Mouse (Mus musculus): ENCODE data around the gene Cmas. TPM values are rescaled to one million over a fixed set of nuclear protein-coding genes. Genes with fewer than 3 reads are reported as not detected.

Cmas gene
- total RNA-seq, 2 experiments from 2014 or later: 38.6 to 39.4 TPM

DNA sequence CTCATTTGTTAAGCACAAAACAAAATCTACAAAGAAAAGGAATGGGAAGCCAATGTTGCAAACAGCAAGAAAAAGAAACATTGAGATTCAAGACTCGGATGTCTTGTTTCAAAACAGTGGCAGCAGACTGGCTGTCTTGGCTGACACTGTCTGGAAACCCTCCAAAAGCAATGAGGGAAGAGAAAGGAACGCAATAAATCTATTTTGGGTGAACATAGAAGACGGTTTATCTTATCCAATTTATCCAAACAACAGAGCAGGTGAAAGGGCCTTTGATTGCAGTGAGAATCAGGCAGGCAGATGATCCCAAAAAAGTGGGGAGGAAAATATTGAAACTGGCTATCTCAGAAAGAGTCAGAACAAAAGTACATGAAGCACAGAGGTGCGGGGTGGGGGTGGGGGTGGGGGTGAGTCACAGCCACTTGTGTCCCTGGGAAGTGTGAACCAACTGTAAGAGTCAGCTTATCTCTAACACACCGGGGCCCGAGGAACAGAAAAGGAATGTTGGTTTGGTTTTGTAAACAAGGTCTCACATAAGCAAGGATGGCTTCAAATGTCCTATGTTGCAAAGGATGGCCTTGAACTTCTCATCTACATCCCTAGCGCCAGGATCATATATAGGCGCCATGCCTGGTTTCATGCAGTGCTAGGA is 8.3 kb upstream of the Cmas start:
- peak in 1 of 2 experiments; percentile 48 for DNase-seq
- intact Hi-C loops (cut with DNase I): no loop called here

DNA sequence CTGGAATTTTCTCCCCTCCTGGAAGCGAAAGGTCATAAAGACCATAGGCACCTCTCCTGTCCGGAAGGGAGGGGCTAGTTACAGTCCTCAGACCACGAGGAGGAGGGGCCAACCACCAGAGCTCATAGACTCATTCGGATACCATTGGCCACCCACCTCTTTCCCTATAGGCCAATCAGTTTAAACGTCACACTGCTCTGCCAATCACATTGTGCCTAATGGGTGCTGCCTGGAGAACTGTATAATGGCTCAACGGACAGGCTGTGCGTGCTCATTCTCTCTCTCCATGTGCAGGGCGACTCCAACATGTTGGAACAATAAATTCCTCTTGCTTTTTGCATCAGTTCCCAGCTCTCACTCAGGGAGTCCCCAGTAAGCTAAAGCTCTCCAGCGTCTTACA is 5.1 kb upstream of the Cmas start:
- intact Hi-C loops (cut with DNase I): no loop called here
- DNase-seq: no peak

DNA sequence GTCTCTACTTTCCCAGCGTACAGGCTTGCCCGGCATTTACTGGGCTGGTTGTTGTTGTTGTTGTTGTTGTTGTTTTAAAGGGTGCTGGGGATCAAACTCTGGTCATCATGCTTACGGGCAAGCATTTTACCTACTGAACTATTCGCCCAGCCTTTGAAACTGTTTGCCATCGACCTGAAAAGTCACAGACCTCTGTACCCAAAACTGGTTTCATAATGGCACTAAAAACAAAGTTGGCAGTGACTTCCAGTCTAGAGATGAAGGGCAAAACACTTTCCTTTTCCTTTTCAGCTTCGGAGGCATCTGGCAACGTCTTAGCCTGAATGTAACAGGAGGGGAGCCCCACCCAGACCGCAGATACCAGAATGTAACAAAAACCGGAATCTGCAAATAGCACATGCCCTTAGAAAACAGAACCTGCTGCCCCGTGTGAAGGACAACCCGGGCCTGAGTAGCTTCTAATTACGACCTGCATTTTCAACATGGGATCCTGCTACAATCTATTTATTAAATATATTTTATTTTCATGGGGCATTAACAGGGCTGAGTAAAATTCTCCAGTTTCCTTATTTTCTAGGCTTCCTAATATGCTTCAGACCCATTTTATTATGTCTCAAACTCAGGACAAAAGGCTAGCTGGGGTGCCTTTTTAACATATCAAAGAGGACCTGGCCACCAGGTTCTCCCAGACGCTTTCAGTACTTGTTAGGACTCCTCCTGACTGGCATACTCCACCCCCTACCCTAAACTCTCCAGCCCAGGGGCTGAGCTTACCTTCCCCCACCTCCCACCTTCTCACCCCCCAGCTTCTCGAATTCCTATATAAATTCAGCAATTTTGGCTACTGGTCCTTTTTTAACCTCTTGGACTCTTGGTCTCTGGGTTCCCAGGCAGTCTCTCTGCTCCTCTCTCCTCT is 3.9 kb upstream of the Cmas start:
- intact Hi-C loops (cut with DNase I): no loop called here
- no peak for DNase-seq

DNA sequence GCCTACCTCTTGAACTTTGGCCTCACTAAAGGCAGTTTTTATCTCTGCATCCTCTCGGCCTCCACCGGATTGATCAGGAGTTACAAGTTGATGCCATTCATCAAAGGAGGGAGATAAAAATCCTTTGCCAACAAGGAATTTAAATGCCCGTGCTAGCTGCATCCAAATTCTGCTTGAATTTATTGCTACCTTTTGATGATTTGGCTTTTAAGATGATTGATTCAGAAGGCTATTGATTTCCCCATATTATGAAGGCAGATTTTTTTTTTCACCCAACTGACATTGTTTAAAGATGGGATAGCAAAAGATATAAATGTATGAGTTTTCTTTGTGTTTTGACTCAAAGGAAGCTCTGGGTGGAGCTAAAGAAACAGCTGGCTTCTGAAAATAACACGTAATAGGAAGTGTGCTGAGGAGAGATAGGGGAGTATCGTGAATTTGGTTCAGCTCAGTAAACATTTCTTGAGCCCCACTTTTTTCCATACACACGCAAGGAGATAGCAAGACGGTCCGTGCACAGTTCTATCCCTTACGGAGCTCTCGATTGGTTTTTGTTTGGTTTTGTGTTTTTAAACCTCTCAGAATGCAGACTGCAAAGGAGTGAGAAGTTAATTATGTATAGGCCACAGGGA is 964 bp downstream of the Cmas start:
- intact Hi-C loops (cut with DNase I): loop anchor here (5.0 kb wide), 1 partner anchor 370 kb away; the partner anchor contains the start of genes Golt1b and Recql
- DNase-seq: no peak

DNA sequence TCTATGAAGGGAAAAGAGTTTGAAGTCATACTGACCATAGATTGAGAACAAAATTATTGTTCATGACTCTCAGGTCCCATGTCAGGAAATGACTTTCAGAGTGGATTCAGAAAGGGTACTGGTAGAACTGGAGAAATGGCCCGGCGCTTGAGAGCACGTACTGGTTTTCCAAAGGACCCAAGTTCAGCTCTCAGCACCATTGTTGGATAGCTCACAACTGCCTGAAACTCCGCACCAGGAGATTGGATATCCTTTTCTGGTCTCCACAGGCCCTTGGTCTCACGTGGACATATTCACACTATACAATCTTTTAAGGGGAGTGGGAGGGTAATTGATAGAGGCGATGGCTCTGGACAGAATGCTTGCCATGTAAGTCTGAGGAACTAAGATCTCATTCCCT is 1.5 kb downstream of the Cmas start:
- no peak for DNase-seq
- intact Hi-C loops (cut with DNase I): loop anchor here (5.0 kb wide), 1 partner anchor 371 kb away; the partner anchor contains the start of genes Golt1b and Recql

DNA sequence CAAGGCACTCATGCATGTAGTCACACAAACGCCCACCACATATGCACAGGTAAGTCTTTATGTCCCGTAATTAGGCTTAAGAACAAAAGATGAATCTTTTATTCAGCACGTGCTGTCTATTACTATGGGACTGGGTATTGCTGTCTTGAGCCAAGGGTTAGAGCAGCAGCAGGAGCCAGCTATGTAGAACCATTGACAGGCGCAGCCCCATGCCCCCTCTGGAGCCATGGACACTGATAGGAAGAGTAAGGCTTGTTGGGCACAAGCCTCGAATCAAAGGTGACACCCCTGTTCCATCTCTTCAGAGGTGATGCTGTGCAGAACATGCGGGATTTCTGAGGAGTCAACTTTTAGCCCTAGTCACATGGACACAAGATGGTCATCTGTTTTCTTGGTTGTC is 2.1 kb downstream of the Cmas start:
- intact Hi-C loops (cut with DNase I): loop anchor here (5.0 kb wide), 1 partner anchor 371 kb away; the partner anchor contains the start of genes Golt1b and Recql
- DNase-seq: no peak

DNA sequence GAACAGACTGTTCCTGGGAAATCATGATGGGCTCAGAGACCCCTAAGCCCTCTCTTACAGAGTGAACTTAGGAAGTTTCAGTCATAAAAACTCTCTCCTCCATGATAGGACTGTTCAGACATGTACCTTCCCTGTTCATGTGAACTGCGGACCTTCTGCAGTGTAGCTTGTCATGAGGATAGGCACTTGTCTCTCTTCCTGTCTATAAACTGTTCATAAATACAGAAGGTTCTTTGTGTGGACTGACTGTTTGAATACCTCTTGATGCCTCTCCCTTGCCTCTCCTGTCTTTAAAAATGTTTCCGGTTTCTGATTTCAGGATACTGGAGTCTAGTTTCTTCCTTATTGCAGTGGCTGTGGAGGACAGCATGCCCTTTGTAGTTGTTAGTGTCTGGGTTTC is 3.1 kb downstream of the Cmas start:
- DNase-seq: no peak
- intact Hi-C loops (cut with DNase I): loop anchor here (5.0 kb wide), 1 partner anchor 372 kb away; the partner anchor contains the start of genes Golt1b and Recql

DNA sequence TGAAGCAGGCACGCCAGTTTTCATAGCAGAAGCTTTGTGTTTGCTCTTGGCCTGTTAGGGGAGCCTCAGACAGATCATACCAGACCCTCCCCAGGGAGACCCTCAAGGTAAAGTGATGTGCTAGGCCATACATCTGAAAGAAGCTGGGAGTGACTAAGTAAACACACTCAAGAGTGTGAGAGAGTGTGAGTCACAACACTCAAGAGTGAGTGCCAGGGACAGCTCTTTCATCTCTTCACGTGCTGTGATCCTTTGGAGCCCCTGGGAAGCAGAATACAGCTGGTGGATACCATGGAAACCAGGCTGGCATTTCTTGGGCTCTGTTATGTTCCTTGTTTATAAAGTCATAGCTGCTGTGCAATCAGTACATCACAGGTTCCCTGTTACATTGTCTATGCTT is 8.4 kb downstream of the Cmas start:
- intact Hi-C loops (cut with DNase I): no loop called here

DNA sequence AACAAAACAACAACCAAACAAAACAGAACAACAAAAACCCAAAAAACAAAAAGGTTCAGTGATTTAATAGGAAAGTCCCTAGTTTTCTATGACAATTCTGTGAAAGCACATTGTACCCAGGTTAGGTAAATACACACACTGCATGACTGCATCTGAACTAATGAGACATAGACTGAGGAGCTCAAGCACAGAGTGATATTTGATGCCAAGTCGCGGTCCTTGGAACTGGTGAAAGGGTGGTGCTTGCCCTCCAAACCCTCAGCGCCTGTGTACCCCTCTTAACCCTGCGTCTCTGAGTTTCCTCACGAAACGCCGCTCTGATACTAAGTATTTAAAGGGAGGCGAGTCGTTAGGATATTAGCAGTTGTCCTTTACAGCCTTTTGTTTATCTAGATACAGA is 10.8 kb downstream of the Cmas start:
- DNase-seq: no peak
- intact Hi-C loops (cut with DNase I): no loop called here

More for the DNA sequence above, 8.4 kb downstream of the Cmas start:
- no peak for DNase-seq

DNA sequence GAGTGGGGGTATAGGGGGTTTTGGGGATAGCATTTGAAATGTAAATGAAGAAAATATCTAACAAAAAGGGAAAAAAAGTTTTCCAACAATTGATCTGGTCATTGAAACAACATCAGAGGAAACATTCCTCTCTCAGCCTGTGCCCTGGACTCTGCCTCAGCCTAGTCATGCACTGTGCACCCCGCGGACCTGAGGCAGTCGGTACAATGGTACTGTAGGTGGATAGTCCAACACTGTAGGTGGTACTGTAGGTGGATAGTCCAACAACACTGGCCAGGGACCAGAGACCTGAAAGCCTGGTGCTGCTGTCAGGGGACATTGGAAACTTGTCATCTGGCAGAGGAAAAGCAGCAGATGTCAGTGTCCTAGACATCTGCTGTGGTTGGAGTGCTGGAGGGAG is 13.4 kb downstream of the Cmas start:
- DNase-seq: no peak
- intact Hi-C loops (cut with DNase I): loop anchor here (10.0 kb wide), 1 partner anchor 405 kb away; no protein-coding TSS in a partner anchor

DNA sequence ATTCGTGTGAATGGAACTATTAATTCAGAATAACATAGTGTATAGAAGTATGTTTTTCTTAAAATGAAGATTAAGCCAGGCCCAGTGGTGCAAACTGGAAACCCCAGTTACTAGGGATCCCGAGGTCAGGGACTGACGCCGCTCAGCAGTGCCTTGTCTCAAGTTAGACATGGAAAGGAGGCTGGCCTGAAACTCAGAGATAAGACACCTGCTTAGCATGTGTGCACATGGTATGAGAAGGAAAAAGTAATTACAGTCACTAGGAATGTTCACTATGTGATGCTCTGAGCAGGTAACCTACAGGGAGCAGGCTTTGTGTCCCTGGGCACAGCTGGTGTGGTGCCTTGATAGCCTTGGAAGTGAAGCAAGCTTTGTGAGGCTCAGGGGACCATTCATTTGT is 15.2 kb downstream of the Cmas start:
- intact Hi-C loops (cut with DNase I): loop anchor here (10.0 kb wide), 1 partner anchor 403 kb away; no protein-coding TSS in a partner anchor
- DNase-seq: no peak

DNA sequence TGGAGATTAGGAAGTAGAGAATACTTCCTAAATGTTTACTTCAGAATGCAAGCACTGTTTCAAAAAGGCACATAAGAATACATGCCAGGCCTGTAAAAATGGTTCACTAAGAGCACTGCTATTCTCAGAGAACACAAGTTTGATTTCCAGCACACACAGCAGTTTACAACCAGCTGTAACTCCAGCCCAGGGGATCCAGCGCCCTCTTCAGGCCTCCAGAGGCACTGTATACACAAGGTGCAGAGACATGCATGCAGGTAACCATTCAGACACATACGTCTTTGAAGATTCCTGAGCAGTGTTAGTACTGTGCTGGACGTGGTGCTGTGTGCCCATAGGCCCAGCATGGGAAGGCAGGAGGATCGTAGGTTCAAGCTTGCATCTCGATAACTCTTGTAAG is 17.1 kb downstream of the Cmas start:
- DNase-seq: no peak
- intact Hi-C loops (cut with DNase I): loop anchor here (10.0 kb wide), 1 partner anchor 401 kb away; no protein-coding TSS in a partner anchor

DNA sequence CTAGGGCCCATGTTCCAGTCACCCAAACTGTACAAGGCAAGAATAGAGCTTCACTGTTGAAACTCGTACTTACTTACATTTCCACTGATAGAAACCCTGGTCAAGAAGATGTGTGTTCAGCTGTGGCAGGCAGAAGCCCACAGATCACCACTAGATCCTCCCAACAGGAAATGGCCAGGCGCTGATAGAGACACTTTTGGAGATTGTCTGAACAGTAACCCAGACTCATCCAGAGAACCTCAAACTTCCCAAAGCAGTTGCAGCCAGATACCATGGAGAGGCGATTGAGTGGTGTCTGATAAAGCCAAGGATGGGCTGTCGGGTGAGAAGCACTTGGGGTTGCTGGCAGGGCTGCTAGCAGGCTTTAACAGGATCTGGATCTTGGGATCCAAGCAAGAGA is 20.4 kb downstream of the Cmas start:
- intact Hi-C loops (cut with DNase I): loop anchor here (10.0 kb wide), 1 partner anchor 398 kb away; no protein-coding TSS in a partner anchor
- no peak for DNase-seq

DNA sequence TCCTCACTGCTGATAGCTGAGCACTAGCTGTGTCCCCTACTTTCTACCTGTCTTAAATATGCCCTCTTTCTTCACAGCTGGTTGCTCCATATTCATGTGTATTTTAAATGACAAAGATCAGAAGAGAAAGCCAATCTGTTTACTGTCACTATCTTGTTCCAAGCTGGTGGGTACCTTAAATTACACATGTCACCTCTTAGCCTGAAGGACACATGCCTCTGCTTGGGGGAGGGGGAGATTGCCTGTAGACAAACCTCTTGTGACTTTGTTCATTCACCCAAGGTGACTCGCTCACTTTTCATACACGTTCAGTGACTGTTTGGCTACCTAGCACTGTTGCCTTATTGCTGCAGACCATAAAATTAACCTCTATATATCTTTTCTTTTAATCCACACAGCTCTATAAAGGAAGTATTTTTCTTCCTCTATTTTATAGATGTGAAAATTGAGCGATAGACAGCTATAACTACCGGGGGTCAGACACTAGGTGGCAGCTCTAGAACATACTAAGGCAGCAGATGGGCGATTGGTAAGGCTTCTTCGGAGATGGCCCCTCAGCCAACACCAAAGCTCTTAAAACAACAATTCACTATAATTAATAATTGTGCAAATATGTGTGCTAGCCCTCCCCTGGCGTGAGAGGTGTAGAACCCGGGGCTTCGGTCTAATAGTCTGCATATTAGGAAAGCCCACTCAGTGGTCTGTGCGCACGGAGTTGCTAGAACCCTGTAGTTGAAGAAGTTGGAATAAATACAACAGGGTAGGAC is 22.7 kb downstream of the Cmas start:
- DNase-seq: peak; percentile 31 to 50

DNA sequence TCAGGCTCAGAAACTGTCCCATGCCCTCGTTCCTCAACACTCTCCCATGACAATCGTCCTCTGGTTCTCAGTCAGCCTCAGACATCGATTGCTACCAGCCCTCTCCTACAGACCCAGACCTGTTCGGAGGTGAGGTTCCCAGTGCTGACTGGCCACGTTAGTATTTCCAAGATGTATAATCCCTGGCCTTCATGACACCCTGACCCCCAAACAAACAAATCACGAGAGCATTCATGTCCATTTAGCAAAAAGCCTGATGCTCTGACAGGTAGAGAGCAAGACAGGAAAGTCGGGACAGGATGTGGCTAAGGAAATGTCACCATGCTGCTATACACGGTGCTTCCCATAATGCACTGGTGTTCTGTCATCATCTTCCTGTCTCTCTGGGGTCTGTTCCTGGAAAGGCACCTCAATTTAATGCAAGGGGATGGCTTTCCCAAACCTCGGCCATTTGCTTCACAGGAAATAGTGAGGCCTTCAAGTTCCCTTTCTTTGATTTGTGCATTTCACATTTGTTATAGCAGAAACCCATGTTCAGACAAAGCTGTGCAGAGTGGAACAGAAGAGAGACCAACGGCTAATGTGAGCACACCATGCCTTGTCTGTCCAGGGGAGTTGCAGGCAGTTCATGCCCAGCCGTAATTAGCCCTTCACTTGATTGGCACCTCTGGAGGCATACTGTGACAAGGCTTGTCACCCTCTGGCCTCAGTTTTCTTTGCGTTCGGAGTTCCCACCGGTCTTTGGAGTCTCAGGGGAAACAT is 23.5 kb downstream of the Cmas start:
- intact Hi-C loops (cut with DNase I): loop anchor here (1.0 to 10.0 kb wide), 3 partner anchors 34 to 395 kb away; partner anchors contain the start of gene St8sia1
- DNase-seq: no peak

More for the DNA sequence above, 22.7 kb downstream of the Cmas start:
- intact Hi-C loops (cut with DNase I): loop anchor here (1.0 to 10.0 kb wide), 3 partner anchors 35 to 396 kb away; partner anchors contain the start of gene St8sia1

DNA sequence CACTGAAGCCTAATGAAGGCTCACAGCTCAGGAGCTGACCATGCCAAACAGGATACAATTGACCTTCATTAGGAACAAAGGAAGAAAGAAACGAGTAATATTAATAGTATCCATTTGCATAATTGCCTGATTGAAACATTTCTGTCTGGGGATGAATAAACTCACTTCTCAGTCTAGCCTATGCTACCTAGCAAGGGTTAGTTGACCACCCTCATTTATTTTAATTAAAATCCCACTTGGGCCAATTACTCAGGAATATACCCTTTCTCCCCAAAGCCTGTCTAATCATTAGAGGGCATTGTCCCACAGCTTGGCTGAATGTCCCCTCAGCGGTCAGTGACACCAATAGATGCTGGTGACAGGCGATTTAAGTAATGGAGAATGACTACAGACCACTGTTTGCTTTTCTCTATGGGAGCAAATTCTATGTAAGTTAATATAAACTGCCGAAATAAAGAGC is 24.1 kb downstream of the Cmas start:
- intact Hi-C loops (cut with DNase I): no loop called here
- no peak for DNase-seq

DNA sequence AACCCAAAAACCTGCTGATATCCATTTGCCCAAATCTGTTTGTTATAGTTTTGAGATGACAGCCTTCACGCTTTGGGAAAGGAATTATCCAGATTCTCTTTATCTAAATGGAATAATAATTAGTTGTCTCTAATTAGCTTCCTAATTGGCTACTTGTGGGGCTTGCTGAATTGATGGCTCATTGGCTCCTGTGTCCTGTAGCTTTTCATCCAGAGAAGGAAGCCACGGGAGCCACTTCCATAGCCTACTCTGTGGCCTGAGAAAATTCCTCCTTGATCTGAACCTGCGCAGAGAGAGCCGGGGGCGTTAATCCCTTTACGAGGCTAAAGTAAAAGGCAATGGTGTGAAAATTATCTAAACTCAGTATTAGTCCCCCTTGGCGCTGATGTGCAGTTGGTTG is 24.8 kb downstream of the Cmas start:
- no peak for DNase-seq
- intact Hi-C loops (cut with DNase I): no loop called here

DNA sequence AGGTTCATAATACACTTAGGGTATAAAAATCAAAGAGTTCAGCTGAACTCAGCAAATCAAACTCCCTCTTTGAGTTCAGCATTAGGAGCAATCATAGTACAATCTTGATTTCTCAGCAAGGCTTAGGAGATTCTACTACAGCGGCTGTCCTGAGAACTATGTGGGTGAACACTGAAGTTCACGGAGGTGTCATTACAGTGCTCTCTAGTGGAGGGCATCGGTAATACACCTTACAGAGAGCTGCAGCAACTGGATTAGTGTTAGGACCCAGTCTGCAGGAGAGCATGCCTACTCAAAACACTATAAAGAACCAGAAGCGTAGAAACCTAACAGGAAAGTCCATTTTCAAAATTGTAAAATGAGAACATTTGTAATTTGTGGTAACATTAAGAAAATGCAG is 28.9 kb downstream of the Cmas start:
- peak; percentile 41 to 78 for DNase-seq
- intact Hi-C loops (cut with DNase I): no loop called here

DNA sequence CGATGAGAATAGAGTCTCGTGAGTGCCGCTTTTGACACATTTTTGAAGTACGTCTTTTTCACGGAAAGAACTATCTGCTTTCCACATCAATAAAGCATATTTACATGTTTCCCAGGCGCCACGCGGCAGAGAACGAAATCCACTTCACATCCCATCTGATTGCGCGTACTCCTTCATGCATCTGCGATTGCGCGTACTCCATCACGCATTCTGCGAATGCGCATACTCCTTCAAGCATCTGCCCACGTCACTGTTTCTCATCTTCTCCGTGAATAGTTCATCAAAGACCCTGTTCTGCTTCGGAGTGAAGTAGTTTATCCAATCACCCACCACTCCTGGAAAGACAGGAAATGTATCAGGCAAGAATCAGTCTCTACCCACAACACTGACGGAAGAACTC is 29.6 kb downstream of the Cmas start:
- DNase-seq: no peak
- intact Hi-C loops (cut with DNase I): no loop called here
